Mouse (Mus musculus) NIH3T3 (cell line): Measurements from ENCODE around the gene Clpx.
"Not testable (repeated sequence)": the region's sequence is repeated elsewhere in the genome, so short reads cannot be mapped to it uniquely, and the experiment has no call there.

Experiments
- DNase-seq: peaks from one replicate; pipeline ENCODE4 v3.0.0-alpha.2; 2012; ENCODE audit warnings: low read depth

Clpx gene

DNA sequence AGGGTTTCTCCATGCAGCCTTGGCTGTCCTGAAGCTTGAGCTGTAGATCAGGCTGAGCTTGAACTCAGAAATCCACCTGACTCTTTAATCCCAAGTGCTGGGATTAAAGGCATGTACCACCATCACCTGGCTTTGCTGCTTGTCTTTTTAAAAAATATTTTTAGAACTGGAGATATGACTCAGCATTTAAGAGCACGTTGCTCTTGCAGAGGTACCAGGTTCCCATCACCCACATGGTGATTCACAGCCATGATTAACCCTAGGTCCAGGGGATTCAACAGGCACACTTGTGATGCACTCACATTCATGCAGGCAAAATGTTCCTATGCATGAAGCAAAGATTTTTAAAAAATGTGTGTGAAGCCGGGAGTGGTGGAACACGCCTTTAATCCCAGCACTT is 1.6 kb upstream of the Clpx start:
- DNase-seq, result peak; percentile 26

- DNase-seq, result peak; percentile 31
Measured at GRCm38 (mm10) chr9:65293119-65293518, 941 bp upstream of the Clpx start.

DNA sequence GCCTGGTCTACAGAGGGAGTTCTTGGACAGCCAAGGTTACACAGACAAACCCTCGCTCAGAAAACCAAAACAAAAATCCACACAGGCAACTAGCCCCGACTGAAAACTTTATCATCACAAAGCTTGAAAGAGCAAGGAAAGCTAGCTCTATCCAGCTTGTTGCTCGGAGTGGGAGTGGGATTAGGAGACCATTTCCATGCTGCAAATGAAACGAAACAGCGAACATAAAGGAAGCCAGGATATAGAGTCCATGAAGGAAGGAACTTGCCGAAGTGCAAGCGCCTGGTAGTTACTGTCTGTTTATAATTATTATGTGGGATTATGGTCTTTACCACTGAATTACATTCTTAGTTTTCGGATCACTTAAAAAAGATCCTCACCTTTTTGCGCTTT is 484 bp upstream of the Clpx start:
- no peak for DNase-seq

- peak; percentile 34 for DNase-seq
Measured at GRCm38 (mm10) chr9:65294716-65295378, 787 bp downstream of the Clpx start.

GRCm38 (mm10) chr9:65297056-65297455 is 3.0 kb downstream of the Clpx start:
- DNase-seq, result no peak

DNA sequence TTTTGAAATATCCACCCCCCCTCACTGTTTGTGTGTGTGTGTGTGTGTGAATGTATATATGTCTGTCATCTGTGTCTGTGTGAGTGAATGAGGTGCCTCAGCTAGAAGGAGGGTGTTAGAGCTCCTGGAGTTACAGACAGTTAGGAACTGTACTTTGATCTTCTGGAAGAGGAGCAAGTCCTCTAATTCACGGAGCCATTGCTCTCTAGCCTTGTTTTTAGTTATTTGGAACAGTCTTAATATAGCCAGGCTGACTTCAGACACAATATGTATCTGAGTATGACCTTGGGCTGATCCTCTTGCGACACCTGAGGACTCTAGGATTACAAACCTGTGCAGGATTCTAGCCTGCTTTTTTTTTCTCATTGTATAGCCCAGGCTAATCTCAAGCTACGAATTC is 4.7 kb downstream of the Clpx start:
- no peak for DNase-seq

- no peak for DNase-seq
Measured at GRCm38 (mm10) chr9:65299650-65300049, 5.6 kb downstream of the Clpx start.

DNA sequence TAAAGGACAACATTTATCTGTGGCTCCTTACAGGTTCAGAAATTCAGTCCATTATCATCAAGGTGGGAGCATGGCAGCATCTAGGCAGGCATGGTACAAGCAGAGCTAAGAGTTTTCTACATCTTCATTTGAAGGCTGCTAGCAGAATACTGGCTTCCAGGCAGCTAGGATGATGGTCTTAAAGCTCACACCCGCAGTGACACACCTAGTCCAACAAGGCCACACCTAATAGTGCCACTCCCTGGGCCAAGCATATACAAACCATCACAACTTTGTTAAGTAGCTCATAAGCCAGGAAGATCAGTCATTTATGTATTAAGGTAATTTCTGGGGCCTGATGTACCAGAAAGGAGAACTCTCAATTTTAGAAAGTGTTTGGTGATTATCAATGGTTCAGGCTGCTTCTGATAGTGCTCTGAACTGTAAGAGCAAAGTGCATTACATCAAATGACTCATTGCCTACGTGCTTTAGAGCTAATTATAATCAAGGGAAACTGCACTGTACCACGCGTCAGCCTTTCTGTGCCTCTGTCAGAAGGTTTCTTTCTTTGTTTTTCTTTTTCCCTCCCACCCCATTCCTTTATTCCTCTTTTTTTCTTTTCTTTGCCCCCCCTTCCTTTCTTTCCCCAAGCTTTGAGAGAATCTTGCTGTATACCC is 8.4 kb downstream of the Clpx start:
- no peak for DNase-seq

DNA sequence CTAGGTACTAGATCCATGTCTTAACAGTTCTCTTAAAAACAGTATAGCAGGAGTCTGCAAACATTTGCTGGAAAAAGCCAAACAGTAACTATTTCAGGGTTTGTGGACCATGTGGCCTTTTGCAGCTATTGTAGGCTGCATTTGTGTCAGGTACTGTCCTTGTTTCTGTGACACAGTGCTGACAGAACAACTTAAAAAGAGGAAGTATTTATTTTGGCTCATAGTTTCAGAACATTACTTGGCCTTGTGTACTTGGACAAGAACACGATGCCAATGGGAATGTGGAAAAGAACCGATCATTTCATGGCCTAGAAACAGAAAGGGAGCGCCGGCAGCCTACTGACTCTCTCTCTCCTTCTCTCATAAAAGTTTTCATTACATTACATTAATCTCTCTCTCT is 9.5 kb downstream of the Clpx start:
- no peak for DNase-seq

DNA sequence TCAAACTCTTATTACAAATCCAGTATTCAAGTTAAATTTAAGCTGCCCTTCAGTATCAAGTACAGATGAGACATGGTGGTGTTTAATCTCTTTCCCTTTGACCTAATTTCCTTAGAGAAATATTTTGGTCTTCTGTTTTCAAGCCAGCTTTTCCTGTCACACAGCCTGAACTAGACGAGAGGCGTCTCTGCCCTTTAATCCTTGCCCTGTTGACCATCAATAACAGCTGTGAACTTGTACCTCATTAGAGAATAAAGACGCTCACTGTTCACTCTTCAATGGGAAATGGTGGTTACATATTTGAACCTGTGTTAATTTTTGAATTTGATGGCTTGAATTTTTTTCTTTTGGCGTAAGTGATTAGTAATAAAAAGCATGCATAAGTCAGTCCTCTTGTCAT is 10.2 kb downstream of the Clpx start:
- DNase-seq, result no peak

- no peak for DNase-seq
Measured at GRCm38 (mm10) chr9:65306672-65307071, 12.6 kb downstream of the Clpx start.

DNA sequence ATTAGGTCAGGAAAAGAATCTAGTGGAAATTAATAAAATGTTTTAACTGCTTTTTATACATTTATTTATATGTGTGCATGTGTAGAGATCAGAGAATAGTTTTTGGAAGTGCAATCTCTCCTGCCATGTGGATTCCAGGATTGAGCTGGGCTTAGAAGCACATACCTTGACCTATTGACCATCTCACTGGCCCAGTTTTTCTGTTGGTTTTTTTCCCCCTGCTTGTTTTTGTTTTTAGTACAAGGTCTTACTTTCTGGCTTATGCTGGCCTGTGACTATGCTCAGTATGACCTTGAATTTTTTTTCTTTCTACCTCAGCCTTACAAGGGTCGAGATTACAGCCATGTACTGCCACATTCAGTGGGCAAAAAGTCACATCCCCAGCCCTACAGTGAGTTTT is 14.0 kb downstream of the Clpx start:
- DNase-seq, result no peak

DNA sequence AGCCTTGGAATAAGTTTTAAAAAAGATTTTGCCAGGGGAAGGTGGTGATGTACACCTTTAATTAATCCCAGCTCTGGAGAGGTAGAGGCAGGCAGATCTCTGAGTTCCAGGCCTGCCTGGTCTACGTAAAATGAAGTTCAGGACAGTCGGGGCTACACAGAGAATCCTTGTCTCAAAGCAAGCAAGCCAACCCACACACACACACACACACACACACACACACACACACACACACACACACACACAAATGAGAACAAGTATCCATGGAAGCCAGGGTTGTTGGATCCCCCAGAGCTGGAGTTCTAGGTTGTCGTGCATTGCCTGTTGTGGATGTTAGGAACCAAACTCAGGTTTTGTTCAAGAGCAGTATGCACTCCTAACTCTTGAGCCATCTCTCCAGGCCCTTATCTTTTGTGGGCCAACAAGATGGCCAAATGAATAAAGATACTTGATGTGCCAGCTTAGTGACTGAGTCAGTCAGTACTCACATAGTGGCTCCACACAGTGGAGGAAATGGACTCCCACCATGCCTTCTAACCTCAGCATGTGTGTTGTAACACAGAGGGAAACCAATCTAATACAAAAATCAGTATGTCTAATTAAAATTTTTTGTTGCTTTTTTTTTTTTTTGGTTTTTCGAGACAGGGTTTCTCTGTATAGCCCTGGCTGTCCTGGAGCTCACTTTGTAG is 18.8 kb downstream of the Clpx start:
- no peak for DNase-seq

GRCm38 (mm10) chr9:65313846-65314245 is 19.8 kb downstream of the Clpx start:
- no peak for DNase-seq

DNA sequence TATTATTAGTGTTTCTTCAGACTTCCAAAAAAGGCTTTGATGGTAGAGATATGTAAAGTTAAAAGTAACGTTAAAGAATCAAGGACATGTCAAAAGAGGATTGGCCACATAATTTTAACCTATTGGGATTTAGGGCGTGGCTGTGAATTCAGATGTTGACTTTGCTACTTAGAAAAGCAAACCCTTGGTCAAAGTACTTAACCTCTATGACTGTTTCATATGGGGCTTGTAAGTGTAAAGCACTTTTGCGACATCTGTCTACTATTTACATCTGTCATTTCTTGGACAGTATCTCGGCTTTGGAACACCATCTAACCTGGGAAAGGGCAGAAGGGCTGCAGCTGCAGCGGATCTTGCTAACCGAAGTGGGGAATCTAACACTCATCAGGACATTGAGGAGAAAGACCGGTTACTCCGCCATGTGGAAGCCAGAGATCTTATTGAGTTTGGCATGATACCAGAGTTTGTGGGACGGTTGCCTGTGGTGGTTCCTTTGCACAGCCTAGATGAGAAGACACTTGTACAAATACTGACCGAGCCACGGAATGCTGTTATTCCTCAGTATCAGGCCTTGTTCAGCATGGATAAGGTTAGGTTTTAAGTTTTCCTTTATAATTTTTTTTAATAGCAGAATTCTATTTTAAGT is 28.3 kb downstream of the Clpx start:
- no peak for DNase-seq

- no peak for DNase-seq
Measured at GRCm38 (mm10) chr9:65325971-65326370, 31.9 kb downstream of the Clpx start.

GRCm38 (mm10) chr9:65327371-65327770 is 33.3 kb downstream of the Clpx start:
- DNase-seq, result peak; percentile 20

DNA sequence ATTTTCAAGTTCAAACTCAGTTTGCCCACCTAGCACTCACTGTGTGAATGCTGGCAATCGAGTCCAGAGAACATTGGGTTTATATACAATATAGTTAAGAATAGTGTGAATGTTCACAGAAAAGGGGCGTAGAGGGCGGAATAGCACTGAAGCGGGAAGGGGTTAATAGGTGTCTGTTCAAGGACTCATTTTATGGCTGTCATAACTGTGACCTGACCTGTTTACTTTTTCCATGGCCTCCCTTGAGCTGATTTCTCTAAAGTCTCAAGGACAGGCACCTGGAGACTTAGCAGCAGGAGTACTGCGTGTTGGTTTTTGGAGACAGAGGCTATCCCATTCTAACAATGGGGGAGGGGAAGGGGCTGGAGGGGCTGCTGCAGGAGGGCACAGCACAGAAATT is 39.9 kb downstream of the Clpx start:
- DNase-seq, result no peak

GRCm38 (mm10) chr9:65339146-65339545 is 45.1 kb downstream of the Clpx start:
- DNase-seq, result no peak

DNA sequence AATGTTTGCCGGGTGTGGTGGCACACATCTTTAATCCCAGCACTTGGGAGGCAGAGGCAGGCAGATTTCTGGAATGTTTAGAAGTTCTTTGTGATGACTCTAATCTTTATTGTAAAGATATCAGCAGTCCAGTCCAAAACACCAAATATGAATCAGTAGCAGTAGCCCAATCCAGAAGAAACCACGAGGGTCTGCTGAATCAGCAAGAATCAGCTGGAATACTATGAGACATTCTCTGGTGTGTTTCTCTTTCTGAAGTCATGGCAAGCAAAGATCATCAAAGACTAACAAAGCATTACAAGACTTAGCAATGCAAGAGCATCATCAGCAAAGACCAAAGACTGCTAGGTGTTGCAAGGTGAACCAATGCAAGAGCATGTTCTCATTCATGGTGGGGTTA is 46.4 kb downstream of the Clpx start:
- no peak for DNase-seq

DNA sequence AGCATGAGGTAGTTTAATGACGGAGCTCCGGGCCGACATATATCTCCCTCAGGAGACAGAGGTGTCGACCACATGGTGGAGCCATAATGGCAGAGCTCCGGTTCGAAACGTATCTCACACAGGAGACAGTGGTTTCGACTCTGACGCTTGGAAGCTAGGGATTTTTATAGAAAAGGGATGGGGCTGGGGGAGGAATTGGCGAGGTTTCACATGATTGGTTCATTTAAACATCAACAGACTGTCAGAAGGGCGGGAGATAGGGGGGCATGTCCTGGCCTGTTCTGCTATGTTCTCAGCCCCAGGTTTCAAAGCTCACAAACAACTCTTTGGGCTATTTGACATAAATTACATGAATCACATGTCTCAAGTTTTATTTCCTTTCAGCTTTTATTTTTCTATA is 51.4 kb downstream of the Clpx start:
- DNase-seq, result not testable (repeated sequence)

GRCm38 (mm10) chr9:65345854-65346475 is 51.9 kb downstream of the Clpx start, which contains the start of gene Pdcd7:
Pdcd7 (plus strand) TSS chr9:65346104.
- peak; percentile 92 for DNase-seq
